Mouse (Mus musculus): ENCODE results near the gene Cd2ap.
"Not testable (repeated sequence)": the region's sequence is repeated elsewhere in the genome, so short reads cannot be mapped to it uniquely, and the experiment has no call there.

The Cd2ap gene

DNA sequence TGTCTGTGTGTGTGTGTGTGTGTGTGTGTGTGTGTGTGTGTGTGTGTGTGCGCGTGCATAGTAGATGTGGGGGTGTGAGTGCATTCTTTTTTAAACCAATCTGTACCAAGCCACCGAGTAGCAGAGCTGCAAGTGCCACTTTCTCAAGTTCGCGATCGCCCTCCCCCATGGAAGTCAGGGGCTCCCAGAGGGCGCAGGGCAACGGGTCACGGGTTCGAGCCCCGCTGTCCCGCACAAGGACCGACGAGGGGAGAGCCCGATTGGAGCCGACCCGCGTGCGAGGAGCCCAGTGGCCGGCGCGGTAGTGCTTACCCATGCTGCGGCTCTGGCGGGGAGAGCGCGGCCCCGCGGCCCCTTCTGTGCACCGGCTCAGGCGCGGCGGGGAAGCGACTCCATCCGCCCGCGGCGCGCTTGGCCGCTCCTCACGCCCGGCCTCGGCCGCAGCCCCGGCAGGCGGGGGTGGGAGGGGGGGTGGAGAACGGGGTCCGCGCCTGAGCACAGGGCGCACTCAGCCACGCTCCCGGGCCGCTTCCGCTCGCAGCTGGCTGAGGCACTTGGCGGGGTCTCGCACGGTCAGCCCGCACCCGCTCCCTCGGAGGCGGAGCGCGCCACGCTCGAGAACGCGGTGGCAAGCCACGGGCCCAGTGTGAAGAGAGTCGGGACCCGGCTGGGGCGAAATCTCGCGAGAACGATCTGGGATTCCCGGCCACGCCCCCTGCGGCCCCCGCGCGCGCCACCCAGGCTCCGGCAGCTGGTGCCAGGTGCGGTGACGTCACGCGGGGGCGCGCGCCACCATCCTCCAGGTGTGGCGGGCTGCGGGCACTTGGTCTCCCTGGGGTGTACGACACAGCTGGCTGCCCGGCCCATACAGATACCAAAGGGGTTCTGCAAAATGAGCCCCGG, at the start of gene Cd2ap:
TSS of gene Cd2ap (minus strand) at position 665 of the 903 bp plus-strand sequence.
- in situ Hi-C loops (cut with MboI, MseI) = no loop called here

GRCm38 (mm10) chr17:42924731-42925130, 48.3 kb upstream of the Cd2ap start:
- in situ Hi-C loops (cut with MboI, MseI) = no loop called here

DNA sequence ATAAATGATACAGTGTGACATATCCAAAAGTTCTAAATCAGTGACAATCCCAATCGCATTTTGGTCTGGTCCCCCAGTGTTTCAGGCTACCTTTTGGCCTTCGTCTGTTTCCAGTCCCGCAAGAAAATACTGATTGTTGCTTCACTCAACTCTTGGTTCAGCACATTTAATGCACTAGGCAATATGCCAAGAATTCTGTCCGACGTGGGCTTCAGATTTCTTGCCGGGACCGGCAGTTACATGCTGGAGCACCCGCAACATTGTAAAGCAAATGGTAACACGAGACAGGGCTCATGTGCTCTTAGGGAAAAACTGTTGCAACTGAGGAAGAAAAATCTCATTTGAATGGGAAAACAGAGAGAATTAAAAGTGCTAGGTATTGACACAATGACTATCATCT, 42.3 kb upstream of the Cd2ap start:
- in situ Hi-C loops (cut with MboI, MseI) = no loop called here

DNA sequence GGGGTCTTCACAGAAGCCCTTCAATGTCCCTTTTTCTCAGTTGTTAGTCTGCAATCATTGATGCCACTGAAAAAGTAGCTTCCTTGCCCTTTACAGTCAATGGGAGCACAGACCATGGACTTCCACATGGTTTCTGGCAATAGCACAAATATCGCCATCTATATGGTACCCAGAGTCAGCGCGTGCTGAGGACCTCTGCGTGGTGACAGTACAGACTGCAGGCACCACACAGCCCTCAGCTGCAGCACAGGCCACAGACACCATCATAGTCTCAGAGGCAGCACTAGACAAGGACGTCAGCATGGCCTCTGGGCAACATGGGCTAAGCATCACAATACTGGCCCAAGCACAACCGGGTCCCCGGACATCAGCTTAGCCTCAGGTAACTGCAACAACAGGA, 38.3 kb upstream of the Cd2ap start:
- in situ Hi-C loops (cut with MboI, MseI) = no loop called here

GRCm38 (mm10) chr17:42912193-42912592, 35.7 kb upstream of the Cd2ap start:
- in situ Hi-C loops (cut with MboI, MseI) = no loop called here

DNA sequence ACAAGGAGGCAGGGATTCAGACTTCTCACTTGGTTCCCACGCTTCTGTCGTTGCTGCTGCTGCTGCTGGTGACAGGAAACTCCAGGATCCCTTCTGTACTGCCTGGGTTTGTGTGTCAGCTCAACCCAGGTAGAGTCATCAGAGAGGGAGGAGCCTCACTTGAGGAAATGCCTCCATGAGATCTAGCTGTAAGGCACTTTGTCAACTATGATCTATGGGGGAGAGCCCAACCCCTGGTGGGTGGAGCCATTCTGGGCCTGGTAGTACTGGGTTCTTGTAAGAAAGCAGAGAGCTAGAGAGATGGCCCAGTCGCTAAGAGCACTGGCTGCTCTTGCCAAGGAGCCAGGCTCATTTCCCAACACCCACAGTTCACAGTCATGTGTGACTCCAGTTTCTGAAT, 34.0 kb upstream of the Cd2ap start:
- in situ Hi-C loops (cut with MboI, MseI) = no loop called here

- in situ Hi-C loops (cut with MboI, MseI) = no loop called here
These were observed 32.9 kb upstream of the Cd2ap start for GRCm38 (mm10) chr17:42909376-42909775.

DNA sequence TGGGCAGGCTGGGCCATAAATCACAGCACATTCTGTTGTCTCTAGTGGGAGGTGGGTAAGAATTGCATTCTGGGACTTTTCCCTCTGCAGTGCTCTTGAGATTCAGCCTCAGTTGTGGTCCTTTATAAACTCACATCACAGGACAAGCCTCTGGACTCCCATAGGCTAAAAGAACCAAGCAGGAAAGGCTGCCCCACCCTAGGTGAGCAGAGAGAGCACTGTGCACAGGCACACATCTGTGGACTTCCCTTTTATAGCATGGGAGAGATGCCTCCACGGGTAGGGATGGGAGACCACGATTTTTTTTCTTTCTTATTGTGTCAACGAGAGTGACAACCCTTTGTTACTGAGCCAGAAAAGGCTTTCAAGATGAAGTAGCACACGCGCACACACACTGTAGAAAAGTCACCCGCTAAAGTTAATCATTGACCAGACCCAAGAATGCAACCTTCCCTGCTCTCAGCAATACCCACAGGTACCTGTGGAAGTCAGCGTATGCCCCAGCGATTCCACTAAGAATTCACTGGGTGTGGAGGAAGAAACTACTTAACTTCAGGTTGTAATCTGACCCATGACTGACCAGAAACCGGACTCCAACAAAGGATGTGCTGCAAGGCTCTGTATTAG, 32.4 kb upstream of the Cd2ap start:
- in situ Hi-C loops (cut with MboI, MseI) = no loop called here

GRCm38 (mm10) chr17:42908136-42908535, 31.7 kb upstream of the Cd2ap start:
- in situ Hi-C loops (cut with MboI, MseI) = no loop called here

GRCm38 (mm10) chr17:42906456-42906855, 30.0 kb upstream of the Cd2ap start:
- in situ Hi-C loops (cut with MboI, MseI) = not testable (repeated sequence)

- in situ Hi-C loops (cut with MboI, MseI) = no loop called here
These were observed 29.5 kb upstream of the Cd2ap start for GRCm38 (mm10) chr17:42905919-42906318.

DNA sequence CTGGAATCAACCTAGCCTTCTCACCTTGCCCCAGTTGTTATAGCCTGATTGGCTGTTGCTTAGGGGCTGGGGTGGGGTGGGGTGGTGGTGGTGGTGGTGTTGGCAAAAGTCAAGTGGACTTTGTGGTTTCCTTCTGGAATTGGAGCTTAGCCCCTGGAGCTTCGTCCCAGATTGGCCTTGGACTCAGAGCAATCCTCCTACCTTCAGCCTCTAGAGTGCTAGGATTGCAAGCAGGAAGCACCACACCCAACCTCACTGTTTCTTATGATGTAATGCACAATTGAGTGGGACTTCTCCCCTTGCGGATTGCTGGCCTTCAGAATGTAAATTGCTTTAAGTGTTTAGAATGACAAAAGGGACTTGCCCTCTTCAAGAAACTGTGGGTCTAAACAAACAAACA, 24.3 kb upstream of the Cd2ap start:
- in situ Hi-C loops (cut with MboI, MseI) = no loop called here

DNA sequence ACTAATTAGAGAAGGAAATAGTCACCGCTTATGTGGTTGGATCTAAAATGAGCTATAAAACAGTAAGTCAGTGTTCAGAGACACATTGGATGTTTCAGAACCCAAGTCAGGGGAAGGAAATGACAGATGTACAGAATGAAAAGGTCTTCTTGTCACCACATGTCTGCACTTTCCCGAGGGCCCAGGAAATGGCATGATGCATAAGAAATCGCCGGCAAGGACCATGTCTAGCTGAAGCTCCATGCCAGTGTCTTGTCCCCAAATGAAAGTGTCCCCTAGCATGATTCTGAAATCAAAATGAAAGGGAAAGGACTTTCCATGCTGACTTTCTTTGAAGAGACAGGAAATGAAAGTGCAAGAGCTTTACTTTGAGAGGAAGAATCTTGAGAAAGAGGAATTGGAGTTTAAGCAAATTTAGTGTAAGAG, 10.8 kb upstream of the Cd2ap start:
- in situ Hi-C loops (cut with MboI, MseI) = no loop called here

GRCm38 (mm10) chr17:42885091-42885501, 8.6 kb upstream of the Cd2ap start:
- in situ Hi-C loops (cut with MboI, MseI) = no loop called here

DNA sequence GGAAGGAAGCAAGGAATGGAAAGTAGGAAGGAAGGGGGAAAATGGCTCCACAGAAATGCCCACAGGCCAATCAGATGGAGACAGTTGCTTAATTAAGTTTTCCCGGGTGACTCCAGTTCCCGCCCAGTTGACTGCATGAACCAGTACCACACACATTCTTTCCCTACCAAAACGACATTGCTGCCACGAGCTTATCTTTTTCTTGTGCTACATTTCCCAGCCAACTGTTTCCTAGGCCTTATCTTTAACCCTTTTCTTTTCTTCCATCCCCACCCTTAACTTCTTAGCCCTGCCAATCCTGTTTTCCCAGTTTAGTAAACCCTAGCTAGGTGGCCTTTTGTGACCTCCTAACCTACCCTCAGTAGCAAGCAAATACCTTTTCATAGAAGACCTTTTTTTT, 7.9 kb upstream of the Cd2ap start:
- in situ Hi-C loops (cut with MboI, MseI) = no loop called here

GRCm38 (mm10) chr17:42883769-42884168, 7.3 kb upstream of the Cd2ap start:
- in situ Hi-C loops (cut with MboI, MseI) = no loop called here

DNA sequence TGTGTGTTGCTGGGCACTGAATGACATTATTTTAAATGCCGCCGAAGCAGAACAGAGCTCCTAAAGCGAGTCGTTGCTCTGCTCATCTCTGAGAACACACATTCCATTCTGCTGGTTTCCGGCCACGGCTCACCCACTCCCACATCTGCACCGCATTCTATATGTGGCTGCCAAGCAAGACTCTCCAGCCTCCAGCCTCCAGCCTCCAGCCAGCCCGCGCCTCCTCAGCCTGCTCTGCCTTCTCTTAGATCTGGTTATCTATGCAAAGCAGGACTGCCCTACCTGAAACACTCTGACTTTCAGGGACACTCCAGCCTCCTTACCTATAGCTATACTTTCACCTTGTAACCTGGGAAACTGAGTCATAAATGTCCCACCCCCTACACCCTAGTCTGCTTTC, 6.8 kb upstream of the Cd2ap start:
- in situ Hi-C loops (cut with MboI, MseI) = no loop called here

DNA sequence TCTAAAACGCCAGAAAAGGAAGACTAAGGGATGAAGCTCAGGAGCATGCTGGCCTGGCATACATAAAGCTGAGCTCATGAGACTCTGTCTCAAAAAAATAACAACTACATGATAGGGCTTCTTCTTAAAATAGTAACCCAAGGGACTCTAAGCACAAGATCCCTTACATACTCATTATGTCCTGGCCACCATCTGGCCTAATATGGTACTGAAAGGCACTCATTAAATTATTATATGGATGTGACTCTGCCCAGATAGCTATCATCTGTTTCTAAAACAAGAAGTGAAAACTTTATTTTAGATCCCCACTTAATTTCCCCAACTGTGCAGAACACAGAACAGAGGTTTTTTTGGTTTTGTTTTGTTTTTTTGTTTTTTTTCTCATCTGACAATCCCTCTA, 6.4 kb upstream of the Cd2ap start:
- in situ Hi-C loops (cut with MboI, MseI) = no loop called here

DNA sequence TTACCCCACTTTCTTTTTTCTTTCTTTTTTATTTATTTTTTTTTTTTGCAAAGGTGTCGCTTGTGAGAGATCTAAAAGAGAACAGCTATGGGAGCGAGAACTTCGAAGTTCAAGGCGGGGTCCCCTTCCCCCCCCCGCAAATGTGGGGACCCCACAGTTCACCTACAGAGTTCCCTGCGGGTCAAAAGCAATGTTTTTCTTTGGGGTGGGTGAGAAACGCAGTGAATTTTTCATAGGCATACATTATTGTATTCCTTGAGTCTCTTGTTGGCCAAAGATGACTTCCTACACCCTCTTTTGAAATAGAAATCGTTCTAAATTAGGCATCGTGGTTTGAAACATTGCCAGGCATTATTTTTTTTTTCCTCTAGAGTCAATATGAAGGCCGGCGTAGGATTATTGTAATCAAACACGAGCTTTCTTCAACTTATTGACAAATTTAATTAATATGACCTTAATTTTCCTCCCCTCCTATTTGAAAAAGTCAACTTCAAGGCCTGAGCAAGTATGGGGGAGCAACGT, 500 bp upstream of the Cd2ap start:
- in situ Hi-C loops (cut with MboI, MseI) = no loop called here

DNA sequence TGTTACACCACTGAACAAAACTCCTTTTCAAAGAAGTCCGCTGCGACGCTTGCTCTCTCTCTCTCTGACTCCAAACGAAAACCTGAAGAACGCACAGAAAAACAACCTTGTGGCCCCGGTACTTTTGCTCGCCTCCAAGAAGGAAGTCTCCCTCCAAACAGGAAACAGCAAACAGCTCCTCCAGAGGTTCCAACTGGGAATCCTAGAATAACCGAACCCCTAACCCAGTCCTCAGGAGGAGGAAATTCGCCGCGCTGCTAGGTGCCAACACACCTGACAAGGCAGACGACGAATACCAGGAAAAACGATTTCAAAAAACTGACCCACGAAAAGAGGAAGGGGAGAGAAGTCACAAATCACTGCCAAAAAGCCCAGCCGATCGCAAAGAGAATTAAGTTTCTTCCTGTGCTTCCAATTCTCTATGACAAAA, 879 bp downstream of the Cd2ap start:
- in situ Hi-C loops (cut with MboI, MseI) = no loop called here

DNA sequence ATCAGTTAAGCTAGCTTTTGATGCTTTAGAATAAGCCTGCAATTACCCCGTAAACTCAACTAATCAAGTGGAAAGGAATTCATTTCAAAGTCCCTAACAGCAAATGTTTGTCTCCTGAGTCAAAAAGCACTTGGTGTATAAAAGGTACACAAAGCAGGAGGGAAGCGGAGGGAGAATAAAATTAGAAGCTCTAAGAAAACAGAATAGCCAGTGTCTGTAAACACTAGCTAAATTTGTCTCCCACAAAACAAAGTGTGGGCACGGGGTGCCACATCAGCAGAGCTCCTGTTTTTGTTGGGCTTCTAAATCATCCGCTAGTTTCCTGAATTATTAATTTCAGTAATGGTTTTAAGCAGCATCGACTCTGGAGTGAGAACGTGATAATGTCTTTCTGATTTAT, 1.4 kb downstream of the Cd2ap start:
- in situ Hi-C loops (cut with MboI, MseI) = no loop called here

DNA sequence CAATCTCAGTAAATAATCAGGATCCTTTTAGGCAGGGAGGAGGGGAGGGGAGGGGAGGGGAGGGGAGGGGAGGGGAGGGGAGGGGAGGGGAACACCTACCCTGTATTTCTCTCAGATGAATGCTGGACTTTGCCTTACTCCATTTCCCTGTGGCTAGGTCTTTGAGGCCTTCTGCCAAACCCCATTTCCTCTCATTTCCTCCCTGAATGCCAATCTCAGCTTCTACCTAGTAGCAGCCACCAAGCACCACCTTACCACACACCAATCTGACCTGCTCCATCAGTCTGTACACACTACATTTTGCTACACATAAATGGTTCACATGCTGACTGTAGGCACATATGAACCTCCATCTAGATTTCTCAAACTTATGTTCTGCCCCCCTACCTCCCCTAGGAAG, 6.0 kb downstream of the Cd2ap start:
- in situ Hi-C loops (cut with MboI, MseI) = no loop called here

GRCm38 (mm10) chr17:42863186-42863585, 13.3 kb downstream of the Cd2ap start:
- in situ Hi-C loops (cut with MboI, MseI) = no loop called here
